Mouse (Mus musculus): ENCODE measurements around the gene Chl1.

The Chl1 gene

GRCm38 (mm10) chr6:103546314-103546713, 35.9 kb downstream of the Chl1 start:
- DNase-seq, result no peak

- no peak for DNase-seq
Observed at GRCm38 (mm10) chr6:103549929-103550328, 39.5 kb downstream of the Chl1 start.

GRCm38 (mm10) chr6:103558037-103558893, 47.9 kb downstream of the Chl1 start:
- no peak for DNase-seq

- DNase-seq, result no peak
Observed at GRCm38 (mm10) chr6:103558894-103559225, 48.5 kb downstream of the Chl1 start.

GRCm38 (mm10) chr6:103559344-103559743, 49.0 kb downstream of the Chl1 start:
- DNase-seq, result no peak

GRCm38 (mm10) chr6:103564811-103565210, 54.4 kb downstream of the Chl1 start:
- no peak for DNase-seq

GRCm38 (mm10) chr6:103567247-103567646, 56.9 kb downstream of the Chl1 start:
- DNase-seq, result no peak

GRCm38 (mm10) chr6:103572659-103573058, 62.3 kb downstream of the Chl1 start:
- no peak for DNase-seq

GRCm38 (mm10) chr6:103584224-103584623, 73.8 kb downstream of the Chl1 start:
- DNase-seq, result no peak

- no peak for DNase-seq
Observed at GRCm38 (mm10) chr6:103585667-103586066, 75.3 kb downstream of the Chl1 start.

- no peak for DNase-seq
Observed at GRCm38 (mm10) chr6:103586081-103586480, 75.7 kb downstream of the Chl1 start.

GRCm38 (mm10) chr6:103602070-103602469, 91.7 kb downstream of the Chl1 start:
- DNase-seq, result no peak

- DNase-seq, result no peak
Observed at GRCm38 (mm10) chr6:103610656-103611055, 100.3 kb downstream of the Chl1 start.

GRCm38 (mm10) chr6:103612626-103613025, 102.2 kb downstream of the Chl1 start:
- DNase-seq, result no peak

GRCm38 (mm10) chr6:103613714-103614113, 103.3 kb downstream of the Chl1 start:
- DNase-seq, result no peak

- DNase-seq, result no peak
Observed at GRCm38 (mm10) chr6:103615924-103616602, 105.7 kb downstream of the Chl1 start.

GRCm38 (mm10) chr6:103620880-103621279, 110.5 kb downstream of the Chl1 start:
- no peak for DNase-seq

- DNase-seq, result no peak
Observed at GRCm38 (mm10) chr6:103622117-103622713, 111.8 kb downstream of the Chl1 start.

- DNase-seq, result no peak
Observed at GRCm38 (mm10) chr6:103632856-103633255, 122.5 kb downstream of the Chl1 start.

GRCm38 (mm10) chr6:103656778-103657177, 146.4 kb downstream of the Chl1 start:
- no peak for DNase-seq

GRCm38 (mm10) chr6:103659173-103659572, 148.8 kb downstream of the Chl1 start:
- DNase-seq, result no peak

- no peak for DNase-seq
Observed at GRCm38 (mm10) chr6:103665206-103665605, 154.8 kb downstream of the Chl1 start.

- DNase-seq, result no peak
Observed at GRCm38 (mm10) chr6:103665677-103666316, 155.4 kb downstream of the Chl1 start.

All from thymus, adult 18-20 months (tissue).